Mouse (Mus musculus) gastrocnemius, adult 2 months (tissue): Measurements from ENCODE around the gene Polr3g. TPM values are rescaled to one million over a fixed set of nuclear protein-coding genes. Genes with fewer than 3 reads are reported as not detected.
A peak's percentile ranks its signal among the peaks of the same experiment; 100 is the strongest.
"Not testable (repeated sequence)": the region's sequence is repeated elsewhere in the genome, so short reads cannot be mapped to it uniquely, and the experiment has no call there.

Experiments
- DNase-seq: peaks from one replicate; pipeline ENCODE4 v3.0.0; 2022
- H3K27ac ChIP-seq: fragments of 200-600 bp; 2 replicates; pipeline ENCODE4 v1.8.1; 2022; ENCODE audit warnings: mild to moderate bottlenecking
- H3K4me3 ChIP-seq: fragments of 200-600 bp; 2 replicates; pipeline ENCODE4 v1.8.1; 2022; ENCODE audit warnings: mild to moderate bottlenecking, moderate library complexity
- CTCF ChIP-seq: fragments of 200-600 bp; IDR thresholded peaks from 2 replicates; pipeline ENCODE4 v1.8.1; 2022; ENCODE audit warnings: antibody characterized with exemption, mild to moderate bottlenecking, moderate library complexity
- intact Hi-C: fragments of 180-260 bp; cut with DNase I; formaldehyde crosslinking; loops from one replicate; pipeline ENCODE4 v1.15.1; 2025
- long read RNA-seq, 2 experiments: library from polyadenylated mRNA; stranded (forward); transcript quantifications; one replicate each; pipeline ENCODE4 v2.0.0; 2021
- total RNA-seq, 2 experiments: library from RNA; stranded (reverse); gene quantifications; 2 replicates each; pipeline ENCODE4 v1.2.3; 2021

The Polr3g gene
- 1 to 10 TPM; 1.3 to 2.2 TPM for total RNA-seq
- long read RNA-seq, experiment 1, partial matches to known transcripts = 0 of 2 reads
- long read RNA-seq, experiment 1, other reads (novel, unspliced or antisense) = 0 of 2 reads
- long read RNA-seq, experiment 2 = 0 reads

- H3K4me3 ChIP-seq = peak within 1 kb of the TSS; percentile 98
- intact Hi-C loops = loop anchor here (5.0 kb wide), 1 partner anchor 54 kb away; the partner anchor contains the start of gene Lysmd3
- DNase-seq = peak; percentile 96
- TF ChIP-seq CTCF = peak; percentile 31; the same call in 1 of the 2 replicates
- H3K27ac ChIP-seq = peak within 1 kb of the TSS; percentile 92
Observed at GRCm38 (mm10) chr13:81710775-81711545, at the start of gene Polr3g, which contains the start of gene Mblac2. Gene Polr3g (minus strand): TSS chr13:81711013. Gene Mblac2 (plus strand): TSS chr13:81711341.

GRCm38 (mm10) chr13:81760379-81760778, 49.6 kb upstream of the Polr3g start:
- Histone ChIP-seq H3K27ac (no peak overlapping the region), H3K4me3 (no peak overlapping the region)
- intact Hi-C loops = loop anchor here (5.0 kb wide), 2 partner anchors 103 to 118 kb away; partner anchors contain the start of gene Lysmd3
- DNase-seq = no peak
- TF ChIP-seq CTCF = peak; percentile 74

GRCm38 (mm10) chr13:81757058-81757660, 46.3 kb upstream of the Polr3g start:
- H3K4me3 ChIP-seq = no peak overlapping the region
- no peak overlapping the region for H3K27ac ChIP-seq
- no peak for DNase-seq
- no peak for TF ChIP-seq CTCF
- intact Hi-C loops = no loop called here

GRCm38 (mm10) chr13:81755324-81755723, 44.5 kb upstream of the Polr3g start:
- DNase-seq = no peak
- intact Hi-C loops = no loop called here
- Histone ChIP-seq H3K27ac (no peak overlapping the region), H3K4me3 (no peak overlapping the region)
- no peak for TF ChIP-seq CTCF

GRCm38 (mm10) chr13:81754878-81755277, 44.1 kb upstream of the Polr3g start:
- DNase-seq = no peak
- no peak overlapping the region for H3K4me3 ChIP-seq
- TF ChIP-seq CTCF = no peak
- no peak overlapping the region for H3K27ac ChIP-seq
- intact Hi-C loops = no loop called here

GRCm38 (mm10) chr13:81744092-81744396, 33.2 kb upstream of the Polr3g start:
- Histone ChIP-seq H3K4me3 (no peak overlapping the region), H3K27ac (no peak overlapping the region)
- intact Hi-C loops = no loop called here
- no peak for DNase-seq
- TF ChIP-seq CTCF = no peak

- TF ChIP-seq CTCF = no peak
- no peak overlapping the region for H3K27ac ChIP-seq
Observed at GRCm38 (mm10) chr13:81743391-81744091, 32.7 kb upstream of the Polr3g start.

GRCm38 (mm10) chr13:81740898-81741297, 30.1 kb upstream of the Polr3g start:
- no peak for TF ChIP-seq CTCF
- Histone ChIP-seq H3K4me3 (no peak overlapping the region), H3K27ac (no peak overlapping the region)
- intact Hi-C loops = no loop called here
- no peak for DNase-seq

More at GRCm38 (mm10) chr13:81743391-81744091, 32.7 kb upstream of the Polr3g start:
- no peak for DNase-seq
- intact Hi-C loops = no loop called here
- H3K4me3 ChIP-seq = no peak overlapping the region

GRCm38 (mm10) chr13:81736606-81737005, 25.8 kb upstream of the Polr3g start:
- DNase-seq = no peak
- intact Hi-C loops = no loop called here
- Histone ChIP-seq H3K27ac (no peak overlapping the region), H3K4me3 (no peak overlapping the region)
- TF ChIP-seq CTCF = no peak

GRCm38 (mm10) chr13:81730362-81730761, 19.5 kb upstream of the Polr3g start:
- Histone ChIP-seq H3K4me3 (no peak overlapping the region), H3K27ac (no peak overlapping the region)
- intact Hi-C loops = no loop called here
- no peak for DNase-seq
- TF ChIP-seq CTCF = no peak

- DNase-seq = no peak
- no peak for TF ChIP-seq CTCF
- Histone ChIP-seq H3K27ac (no peak overlapping the region), H3K4me3 (no peak overlapping the region)
- intact Hi-C loops = no loop called here
Observed at GRCm38 (mm10) chr13:81729102-81729501, 18.3 kb upstream of the Polr3g start.

GRCm38 (mm10) chr13:81728141-81728540, 17.3 kb upstream of the Polr3g start:
- intact Hi-C loops, H3K27ac ChIP-seq, H3K4me3 ChIP-seq, DNase-seq: not testable (repeated sequence)

- H3K4me3 ChIP-seq = no peak overlapping the region
- intact Hi-C loops = loop anchor here (5.0 kb wide), 1 partner anchor 57 kb away; the partner anchor contains the start of gene Lysmd3
- no peak overlapping the region for H3K27ac ChIP-seq
- no peak for DNase-seq
- TF ChIP-seq CTCF = no peak
Observed at GRCm38 (mm10) chr13:81713896-81714295, 3.1 kb upstream of the Polr3g start.
